Mouse (Mus musculus) thymus, adult 2 months (tissue): Measurements from ENCODE around the gene Pik3r5.

ENCODE experiments used
- CTCF ChIP-seq: fragments of 200-500 bp; IDR thresholded peaks from 2 replicates; pipeline ENCODE4 v1.5.1; 2012; ENCODE audit warnings: mild to moderate bottlenecking, control low read depth, low read length, moderate library complexity, borderline replicate concordance; ENCODE audit not compliant: control insufficient read depth, poor library complexity, insufficient read depth; ENCODE audit errors: extremely low read depth
- POLR2A ChIP-seq: fragments of 200-500 bp; IDR thresholded peaks from 2 replicates; pipeline ENCODE4 v1.6.1; 2012; ENCODE audit warnings: mild to moderate bottlenecking, low read length, control low read depth, moderate library complexity; ENCODE audit not compliant: control insufficient read depth, poor library complexity, insufficient read depth; ENCODE audit errors: extremely low read depth

- TF ChIP-seq POLR2A (no peak), CTCF (no peak)
These were observed 53.5 kb downstream of the Pik3r5 start for GRCm38 (mm10) chr11:68485206-68485942.
